Mouse (Mus musculus) stomach, embryonic 14.5 days (tissue): ENCODE measurements around the gene Tuba3a. TPM values are rescaled to one million over a fixed set of nuclear protein-coding genes. Genes with fewer than 3 reads are reported as not detected.
"Not testable (repeated sequence)": the region's sequence is repeated elsewhere in the genome, so short reads cannot be mapped to it uniquely, and the experiment has no call there.

Experiments used
- ATAC-seq: fragments of 200-750 bp; cut with Nextera tagmentation; 2 replicates; pipeline ENCODE4 v1.8.0; 2017; ENCODE audit warnings: low read depth, moderate TSS enrichment; ENCODE audit not compliant: insufficient number of reproducible peaks, insufficient read depth, low FRiP score
- H3K27ac ChIP-seq: fragments of 300-500 bp; sonication (generic); 2 replicates; pipeline ENCODE4 v1.5.1; 2014; ENCODE audit warnings: mild to moderate bottlenecking, low read length, moderate library complexity, mixed read lengths
- H3K27me3 ChIP-seq: fragments of 300-500 bp; sonication (generic); 2 replicates; pipeline ENCODE4 v1.6.1; 2014; ENCODE audit warnings: low read length, control low read depth, mixed read lengths; ENCODE audit not compliant: control insufficient read depth, insufficient read depth
- H3K36me3 ChIP-seq: fragments of 300-500 bp; sonication (generic); 2 replicates; pipeline ENCODE4 v1.6.1; 2014; ENCODE audit warnings: mild to moderate bottlenecking, control low read depth, low read length, moderate library complexity, mixed read lengths; ENCODE audit not compliant: control insufficient read depth, insufficient read depth
- H3K4me1 ChIP-seq: fragments of 300-500 bp; sonication (generic); 2 replicates; pipeline ENCODE4 v1.6.1; 2014; ENCODE audit warnings: low read length, control low read depth, mixed read lengths; ENCODE audit not compliant: control insufficient read depth, insufficient read depth
- H3K4me2 ChIP-seq: fragments of 300-500 bp; sonication (generic); replicated peaks from 2 replicates; pipeline ENCODE4 v1.6.1; 2014; ENCODE audit warnings: low read depth, low read length, control low read depth
- H3K4me3 ChIP-seq: fragments of 300-500 bp; sonication (generic); 2 replicates; pipeline ENCODE4 v1.5.1; 2014; ENCODE audit warnings: low read depth, low read length, control low read depth
- H3K9ac ChIP-seq: fragments of 300-500 bp; sonication (generic); replicated peaks from 2 replicates; pipeline ENCODE4 v1.6.1; 2014; ENCODE audit warnings: low read depth, mild to moderate bottlenecking, control low read depth, low read length, moderate library complexity, mixed read lengths
- H3K9me3 ChIP-seq: fragments of 300-500 bp; sonication (generic); 2 replicates; pipeline ENCODE4 v1.6.1; 2016; ENCODE audit warnings: low read depth, low read length, control low read depth; ENCODE audit not compliant: control insufficient read depth
- WGBS: fragments of 180-500 bp; shearing (Covaris S2); extraction: QIAGEN DNeasy Blood & Tissue Kit; methylation state at CpG from one replicate; pipeline ENCODE4 v1.1.7; 2014; 5-methylcytosine and 5-hydroxymethylcytosine counted together
- polyA plus RNA-seq: library from polyadenylated mRNA; unstranded; fragments of >200 nt; fragmentation: Nextera tagmentation; extraction: Ambion mirVana; gene quantifications from 2 replicates; pipeline ENCODE4 v1.2.1, GENCODE M21; 2014

Gene Tuba3a
- polyA plus RNA-seq, 1 experiment from 2014 or later: not detected

DNA sequence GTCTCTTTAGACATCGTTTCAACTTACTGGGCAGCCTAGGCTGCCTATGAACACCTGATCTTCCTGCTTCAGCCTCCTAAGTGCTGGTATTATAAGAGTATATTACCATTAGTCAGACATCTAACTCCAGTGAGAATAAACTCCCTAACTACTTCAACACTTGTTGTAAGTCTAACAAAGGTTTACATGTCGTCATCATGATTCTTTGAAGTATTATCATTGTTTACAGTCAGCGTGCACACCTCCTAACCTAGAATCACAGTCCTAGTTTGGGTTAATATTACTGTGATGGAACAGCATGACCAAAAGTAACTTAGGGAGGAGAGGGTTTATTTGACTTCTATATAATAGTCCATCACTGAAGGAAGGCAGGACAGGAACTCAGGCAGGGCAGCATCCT is 18.4 kb downstream of the Tuba3a start:
- Histone ChIP-seq H3K36me3 (no peaks in the 10 kb centered on the region), H3K4me1 (0 out of 2 replicates have a peak, but pooled peaks cover 3% of the 10 kb centered on the region), H3K27ac (no peak overlapping the region), H3K9me3 (no peaks in the 10 kb centered on the region), H3K4me2 (no peak overlapping the region), H3K9ac (no peak overlapping the region), H3K4me3 (no peak overlapping the region), H3K27me3 (no peaks in the 10 kb centered on the region)
- ATAC-seq: no peak
- 68% methylated on average over 3 of the region's 3 CpGs for WGBS

DNA sequence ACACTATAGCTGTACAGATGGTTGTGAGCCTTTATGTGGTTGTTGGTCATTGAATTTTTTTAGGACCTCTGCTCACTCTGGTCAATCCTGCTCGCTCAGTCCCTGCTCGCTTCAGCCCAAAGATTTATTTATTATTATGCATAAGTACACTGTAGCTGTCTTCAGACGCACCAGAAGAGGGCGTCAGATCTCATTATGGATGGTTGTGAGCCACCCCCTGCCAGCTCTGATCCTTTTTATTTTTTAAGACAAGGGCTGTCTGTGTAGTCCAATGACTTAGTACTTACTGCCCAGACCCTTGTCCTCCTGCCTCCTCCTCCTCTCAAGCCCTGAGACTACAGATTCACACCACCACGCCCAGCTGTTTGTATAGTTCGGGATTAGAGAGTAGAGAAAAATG is 19.2 kb downstream of the Tuba3a start:
- not testable (repeated sequence) for H3K4me3 ChIP-seq, H3K4me1 ChIP-seq, ATAC-seq, H3K36me3 ChIP-seq, H3K9me3 ChIP-seq, H3K27me3 ChIP-seq, H3K9ac ChIP-seq, H3K4me2 ChIP-seq, H3K27ac ChIP-seq
- 60% methylated on average over 6 of the region's 6 CpGs for WGBS

DNA sequence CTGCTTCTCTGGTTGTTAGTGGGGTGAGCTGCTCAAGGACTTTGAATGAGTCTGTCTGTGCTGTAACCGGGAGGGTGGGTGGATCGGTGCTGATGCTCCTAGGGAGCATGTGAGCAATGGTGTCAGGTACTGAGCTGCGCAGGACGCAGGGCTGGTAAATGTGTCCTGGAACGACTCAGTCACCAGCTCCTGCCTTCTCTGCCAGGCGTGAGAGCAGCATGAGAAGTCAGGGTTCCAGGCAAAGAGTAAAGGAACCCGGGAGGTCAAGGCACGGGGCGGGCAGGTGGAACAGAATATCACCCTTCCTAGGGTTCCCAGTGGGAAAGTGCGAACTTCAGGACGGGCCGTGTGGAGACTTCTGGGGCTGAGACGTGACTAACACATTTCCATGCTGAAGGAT is 19.8 kb downstream of the Tuba3a start:
- Histone ChIP-seq H3K4me3 (no peak overlapping the region), H3K9ac (no peak overlapping the region), H3K36me3 (no peaks in the 10 kb centered on the region), H3K9me3 (no peaks in the 10 kb centered on the region), H3K27ac (no peak overlapping the region), H3K4me1 (no peaks in the 10 kb centered on the region), H3K4me2 (no peak overlapping the region), H3K27me3 (no peaks in the 10 kb centered on the region)
- WGBS: 67% methylated on average over 13 of the region's 13 CpGs
- ATAC-seq: no peak

DNA sequence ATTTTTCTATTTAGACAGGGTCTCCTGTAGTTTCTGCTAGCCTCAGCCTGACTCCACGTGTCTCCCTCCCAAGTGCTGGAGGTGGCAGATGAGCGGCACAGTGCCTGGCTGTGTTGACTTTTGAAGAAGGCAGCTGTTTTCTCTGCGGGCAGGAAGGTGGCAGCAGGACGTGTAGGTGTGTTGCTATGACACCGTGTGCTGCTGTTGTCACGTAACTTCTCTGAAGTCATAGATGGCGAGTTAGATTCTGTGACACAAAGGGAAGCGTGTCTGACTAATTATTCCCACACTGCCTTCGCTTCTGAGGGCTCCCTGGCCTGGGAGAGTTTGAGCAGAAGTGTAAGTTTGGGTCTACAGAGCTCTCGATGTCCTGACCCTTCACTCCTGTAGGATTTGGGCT is 20.6 kb downstream of the Tuba3a start:
- Histone ChIP-seq H3K4me1 (no peaks in the 10 kb centered on the region), H3K9ac (no peak overlapping the region), H3K27me3 (no peaks in the 10 kb centered on the region), H3K36me3 (no peaks in the 10 kb centered on the region), H3K4me3 (no peak overlapping the region), H3K4me2 (no peak overlapping the region), H3K27ac (no peak overlapping the region), H3K9me3 (no peaks in the 10 kb centered on the region)
- ATAC-seq: no peak
- 47% methylated on average over 10 of the region's 10 CpGs for WGBS

DNA sequence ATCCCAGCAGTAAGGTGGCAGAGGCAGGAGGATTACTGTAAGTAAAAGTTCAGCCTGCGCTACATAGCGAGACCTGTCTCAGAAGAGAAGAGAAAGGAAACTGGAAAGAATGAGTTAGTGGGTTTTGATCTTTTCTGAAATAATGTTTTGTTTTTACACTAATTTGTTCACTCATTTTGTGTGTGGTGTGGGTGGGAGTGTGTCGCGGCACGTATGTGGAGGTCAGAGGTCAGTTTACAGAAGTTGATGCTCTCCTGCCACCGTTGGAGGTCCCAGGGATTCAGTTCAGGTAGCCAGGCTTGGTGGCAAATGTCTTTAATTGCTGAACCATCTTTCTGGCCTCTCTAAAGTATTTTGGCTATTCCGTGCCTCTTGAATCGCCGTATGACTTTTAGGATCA is 21.6 kb downstream of the Tuba3a start:
- no peak overlapping the region for H3K4me3 ChIP-seq
- no peaks in the 10 kb centered on the region for H3K4me1 ChIP-seq
- no peak overlapping the region for H3K4me2 ChIP-seq
- WGBS: 75% methylated on average over 9 of the region's 9 CpGs
- no peaks in the 10 kb centered on the region for H3K36me3 ChIP-seq
- no peaks in the 10 kb centered on the region for H3K9me3 ChIP-seq
- no peaks in the 10 kb centered on the region for H3K27me3 ChIP-seq
- no peak overlapping the region for H3K9ac ChIP-seq
- no peak for ATAC-seq
- H3K27ac ChIP-seq: no peak overlapping the region

DNA sequence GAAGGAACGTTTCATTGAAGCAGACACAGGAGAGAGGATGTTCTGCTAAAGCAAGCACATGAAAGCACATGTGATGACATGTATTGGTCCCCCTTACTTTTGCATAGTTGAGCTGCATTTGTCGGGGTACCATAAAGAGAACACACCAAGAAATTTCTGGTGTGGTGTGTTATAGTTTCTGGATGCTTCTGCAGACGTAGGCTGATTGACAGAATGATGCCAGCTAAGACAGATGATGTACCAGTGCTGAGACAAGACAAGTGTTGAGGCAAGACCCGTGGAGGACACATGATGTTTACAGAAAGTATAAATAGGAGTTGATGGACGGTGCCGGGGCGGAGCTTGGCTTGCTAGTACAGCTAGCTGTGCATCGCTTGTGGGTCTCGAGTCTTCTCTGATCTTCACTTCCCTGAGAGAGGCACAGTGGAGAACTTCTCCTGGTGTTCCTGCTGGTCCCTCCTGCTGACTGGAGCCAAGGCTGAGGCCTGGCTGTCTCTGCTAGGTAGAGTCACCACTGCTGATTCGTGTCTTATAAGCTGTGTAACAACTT is 25.8 kb downstream of the Tuba3a start:
- Histone ChIP-seq H3K4me1 (no peaks in the 10 kb centered on the region), H3K9me3 (no peaks in the 10 kb centered on the region), H3K36me3 (no peaks in the 10 kb centered on the region), H3K27me3 (no peaks in the 10 kb centered on the region), H3K4me3 (no peak overlapping the region), H3K27ac (no peak overlapping the region), H3K4me2 (no peak overlapping the region), H3K9ac (no peak overlapping the region)
- 61% methylated on average over 10 of the region's 10 CpGs for WGBS
- no peak for ATAC-seq

DNA sequence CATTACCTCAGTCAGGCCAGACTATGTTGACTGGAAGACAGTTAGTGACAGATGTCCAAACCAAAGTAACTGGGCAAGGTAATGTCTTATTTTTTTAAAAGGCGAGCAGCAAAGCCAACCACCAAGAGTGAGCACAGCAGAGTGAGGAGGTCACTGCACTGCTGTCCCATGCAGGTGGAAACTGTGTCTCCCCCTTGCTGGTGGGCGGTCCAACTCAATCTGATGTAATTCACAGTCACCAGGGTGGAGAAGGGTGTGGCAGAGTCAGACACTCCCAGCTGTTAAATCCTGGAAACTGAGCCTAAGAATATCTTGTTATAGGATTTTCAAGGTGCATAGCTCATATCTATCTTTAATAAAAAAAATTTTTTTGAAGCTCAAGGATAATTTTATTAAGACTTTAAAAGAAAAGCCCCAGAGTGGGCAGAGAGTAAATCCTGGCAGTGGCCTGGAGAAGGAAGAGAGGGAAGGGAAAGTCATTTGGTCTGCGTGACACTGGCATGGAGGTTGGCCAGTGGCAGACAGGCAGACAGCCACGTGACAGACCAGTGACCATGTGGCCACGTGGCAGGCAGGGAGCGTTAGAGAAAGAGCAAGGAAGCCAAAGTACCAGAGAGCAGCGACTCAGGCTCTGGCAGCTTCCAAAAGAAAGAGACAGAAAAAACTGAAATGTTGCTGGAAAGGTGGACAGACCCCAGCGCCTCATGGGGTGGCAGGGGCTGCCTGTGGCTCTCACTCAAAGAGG is 29.4 kb downstream of the Tuba3a start:
- no peak for ATAC-seq
- Histone ChIP-seq H3K9me3 (no peaks in the 10 kb centered on the region), H3K4me2 (no peak overlapping the region), H3K9ac (no peak overlapping the region), H3K4me1 (no peaks in the 10 kb centered on the region), H3K4me3 (no peak overlapping the region), H3K27ac (no peak overlapping the region), H3K36me3 (no peaks in the 10 kb centered on the region), H3K27me3 (no peaks in the 10 kb centered on the region)
- 76% methylated on average over 8 of the region's 8 CpGs for WGBS

DNA sequence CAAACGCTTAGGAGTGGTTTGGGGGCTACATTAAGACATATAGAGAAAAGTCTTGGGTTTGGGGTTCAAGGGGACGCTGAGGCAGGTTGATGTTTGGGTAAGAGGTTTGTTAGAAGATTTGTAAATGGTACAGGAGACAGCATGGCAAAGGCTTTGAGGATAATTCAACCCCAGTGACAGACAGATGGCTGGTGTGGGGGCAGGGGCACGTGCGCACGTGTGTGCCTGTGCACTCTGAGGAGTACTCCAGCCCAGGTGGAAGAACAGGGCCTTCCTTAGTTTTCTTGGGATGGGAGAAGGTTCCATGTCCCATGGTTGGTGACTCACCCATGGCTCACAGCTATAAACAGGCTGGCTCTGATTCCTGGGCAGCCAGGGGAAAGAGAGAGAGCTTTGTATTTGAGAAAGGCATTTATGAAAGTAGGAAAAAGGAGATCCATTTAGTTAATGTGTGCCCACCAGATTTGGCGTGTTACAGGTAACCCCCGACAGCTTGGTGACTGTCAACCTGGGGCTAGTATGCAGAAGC is 30.3 kb downstream of the Tuba3a start:
- Histone ChIP-seq H3K27me3 (no peaks in the 10 kb centered on the region), H3K4me2 (no peak overlapping the region), H3K27ac (no peak overlapping the region), H3K4me3 (no peak overlapping the region), H3K4me1 (no peaks in the 10 kb centered on the region), H3K9ac (no peak overlapping the region), H3K36me3 (no peaks in the 10 kb centered on the region), H3K9me3 (no peaks in the 10 kb centered on the region)
- WGBS: 84% methylated on average over 7 of the region's 7 CpGs
- no peak for ATAC-seq
